Mouse (Mus musculus): Measurements from ENCODE around the gene Pgrmc2. TPM values are rescaled to one million over a fixed set of nuclear protein-coding genes. Genes with fewer than 3 reads are reported as not detected.

Gene Pgrmc2
- total and polyA plus RNA-seq, 3 experiments, result 23.2 to 52.8 TPM; not detected in 1

- no peak for DNase-seq (ENCODE audit: low read depth, low spot score)
- Histone ChIP-seq H3K9me3 (replicated peaks; ENCODE audit: insufficient read depth, low read length) (no peaks in the 10 kb centered on the region), H3K79me2 (ENCODE audit: control insufficient read depth, insufficient read depth, low read length, poor library complexity) (no peaks in the 10 kb centered on the region), H3K27ac (ENCODE audit: control insufficient read depth, low read depth, low read length) (no peak overlapping the region), H3K4me3 (ENCODE audit: control insufficient read depth in 1 of 2, insufficient read depth in 1 of 2, low read depth in 2 of 2, low read length in 2 of 2) (no peak overlapping the region), H3K4me1 (ENCODE audit: control insufficient read depth in 1 of 2, insufficient read depth in 2 of 2, low read length in 2 of 2) (no peaks in the 10 kb centered on the region; a peak in 2 of 4 replicates), H3K9ac (ENCODE audit: control insufficient read depth, low read depth, low read length, poor library complexity, severe bottlenecking) (no peak overlapping the region), H3K27me3 (ENCODE audit: control insufficient read depth in 1 of 2, insufficient read depth in 2 of 2, low read length in 2 of 2) (no peaks in the 10 kb centered on the region; a peak in 1 of 4 replicates), H3K36me3 (ENCODE audit: control insufficient read depth in 1 of 2, insufficient read depth in 2 of 2, low read length in 2 of 2) (no peaks in the 10 kb centered on the region)
- no peak for TF ChIP-seq MXI1 (IDR thresholded peaks at IDR 0.05; ENCODE audit: low read depth, low read length)
- TF ChIP-seq NRF1 (IDR thresholded peaks at IDR 0.05; ENCODE audit: insufficient read depth, low read depth, low read length, poor library complexity, severe bottlenecking), result no peak
- no peak for TF ChIP-seq GATA1 (IDR thresholded peaks at IDR 0.05; ENCODE audit: low read depth, low read length)
- TF ChIP-seq ETS1 (IDR thresholded peaks at IDR 0.05; ENCODE audit: low read depth, low read length), result no peak
- no peak for TF ChIP-seq MYC (IDR thresholded peaks at IDR 0.05; ENCODE audit: low read depth, low read length)
These were observed 16.8 kb upstream of the Pgrmc2 start for GRCm38 (mm10) chr3:41099672-41100071.

GRCm38 (mm10) chr3:41093210-41093609 lies 10.4 kb upstream of the Pgrmc2 start:
- no peak for DNase-seq (ENCODE audit: low read depth, low spot score)
- TF ChIP-seq USF2 (IDR thresholded peaks at IDR 0.05; ENCODE audit: borderline replicate concordance in 1 of 2, insufficient read depth in 1 of 2, low read depth in 1 of 2, low read length in 2 of 2) (no peak), TAL1 (IDR thresholded peaks at IDR 0.05; ENCODE audit: low read length) (no peak), BHLHE40 (IDR thresholded peaks at IDR 0.05; ENCODE audit: borderline replicate concordance, low read depth, low read length) (no peak), ZC3H11A (IDR thresholded peaks at IDR 0.05; ENCODE audit: low read depth, low read length) (no peak), TCF12 (IDR thresholded peaks at IDR 0.05; ENCODE audit: low read depth, low read length) (no peak), POLR2A (IDR thresholded peaks at IDR 0.05; ENCODE audit: control insufficient read depth in 1 of 2, insufficient read depth in 1 of 2, low read depth in 1 of 2, low read length in 2 of 2, poor library complexity in 1 of 2) (no peak), USF1 (IDR thresholded peaks at IDR 0.05; ENCODE audit: low read depth, low read length) (no peak), ZNF384 (IDR thresholded peaks at IDR 0.05; ENCODE audit: low read depth, low read length) (no peak), JUND (IDR thresholded peaks at IDR 0.05; ENCODE audit: low read depth, low read length) (no peak), MXI1 (IDR thresholded peaks at IDR 0.05; ENCODE audit: low read depth, low read length) (no peak), GABPA (IDR thresholded peaks at IDR 0.05; ENCODE audit: low read depth, low read length) (no peak), SIN3A (IDR thresholded peaks at IDR 0.05; ENCODE audit: low read length) (no peak), E2F4 (IDR thresholded peaks at IDR 0.05; ENCODE audit: borderline replicate concordance, low read depth, low read length) (no peak), ETS1 (IDR thresholded peaks at IDR 0.05; ENCODE audit: low read depth, low read length) (no peak), ELF1 (IDR thresholded peaks at IDR 0.05; ENCODE audit: low read depth, low read length) (no peak), UBTF (IDR thresholded peaks at IDR 0.05; ENCODE audit: borderline replicate concordance, insufficient read depth, low read depth, low read length) (no peak)
- Histone ChIP-seq H3K27me3 (ENCODE audit: control insufficient read depth in 1 of 2, insufficient read depth in 2 of 2, low read length in 2 of 2) (no peaks in the 10 kb centered on the region), H3K79me2 (ENCODE audit: control insufficient read depth, insufficient read depth, low read length, poor library complexity) (no peaks in the 10 kb centered on the region), H3K27ac (ENCODE audit: control insufficient read depth, low read depth, low read length) (no peak overlapping the region), H3K4me1 (ENCODE audit: control insufficient read depth in 1 of 2, insufficient read depth in 2 of 2, low read length in 2 of 2) (peaks cover 0 to 7% of the 10 kb centered on the region in 2 experiments; a peak in 3 of 4 replicates), H3K9ac (ENCODE audit: control insufficient read depth, low read depth, low read length, poor library complexity, severe bottlenecking) (no peak overlapping the region), H3K9me3 (replicated peaks; ENCODE audit: insufficient read depth, low read length) (no peaks in the 10 kb centered on the region), H3K4me3 (ENCODE audit: control insufficient read depth in 1 of 2, insufficient read depth in 1 of 2, low read depth in 2 of 2, low read length in 2 of 2) (no peak overlapping the region), H3K36me3 (ENCODE audit: control insufficient read depth in 1 of 2, insufficient read depth in 2 of 2, low read length in 2 of 2) (peaks cover 0 to 8% of the 10 kb centered on the region in 2 experiments; a peak in 2 of 4 replicates)

Data from MEL (cell line).